Mouse (Mus musculus) cerebellum, adult 11 months (tissue): ENCODE measurements around the gene Cxcl9.
A peak's percentile ranks its signal among the peaks of the same experiment; 100 is the strongest.

ENCODE experiments used
- DNase-seq: peaks from one replicate; pipeline ENCODE4 v3.0.0; 2022

Gene Cxcl9

GRCm38 (mm10) chr5:92332359-92332840 lies 4.5 kb upstream of the Cxcl9 start:
- no peak for DNase-seq

GRCm38 (mm10) chr5:92331635-92332338 lies 3.9 kb upstream of the Cxcl9 start, which contains the start of gene Art3:
Art3 (plus strand) TSS chr5:92331827.
- DNase-seq, result no peak

- no peak for DNase-seq
These were observed 3.2 kb upstream of the Cxcl9 start for GRCm38 (mm10) chr5:92331122-92331521.

GRCm38 (mm10) chr5:92327367-92327766 lies 512 bp downstream of the Cxcl9 start:
- DNase-seq, result no peak

GRCm38 (mm10) chr5:92323264-92323663 lies 4.6 kb downstream of the Cxcl9 start:
- no peak for DNase-seq

GRCm38 (mm10) chr5:92322612-92323011 lies 5.3 kb downstream of the Cxcl9 start:
- DNase-seq, result no peak

GRCm38 (mm10) chr5:92321631-92322400 lies 6.1 kb downstream of the Cxcl9 start:
- DNase-seq, result no peak

GRCm38 (mm10) chr5:92318596-92318995 lies 9.3 kb downstream of the Cxcl9 start:
- no peak for DNase-seq

GRCm38 (mm10) chr5:92318119-92318518 lies 9.8 kb downstream of the Cxcl9 start:
- DNase-seq, result no peak

GRCm38 (mm10) chr5:92313776-92314175 lies 14.1 kb downstream of the Cxcl9 start:
- no peak for DNase-seq

- peak; percentile 79 for DNase-seq
These were observed 15.7 kb downstream of the Cxcl9 start for GRCm38 (mm10) chr5:92312046-92312715.

- DNase-seq, result peak; percentile 89
These were observed 18.0 kb downstream of the Cxcl9 start, which contains the start of gene Sdad1 for GRCm38 (mm10) chr5:92309681-92310511. Sdad1 (minus strand) TSS chr5:92310479.

GRCm38 (mm10) chr5:92304291-92304690 lies 23.6 kb downstream of the Cxcl9 start:
- DNase-seq, result no peak

- DNase-seq, result no peak
These were observed 25.6 kb downstream of the Cxcl9 start for GRCm38 (mm10) chr5:92302149-92302840.

GRCm38 (mm10) chr5:92294525-92294924 lies 33.4 kb downstream of the Cxcl9 start:
- DNase-seq, result no peak

GRCm38 (mm10) chr5:92291652-92292414 lies 36.0 kb downstream of the Cxcl9 start:
- no peak for DNase-seq

GRCm38 (mm10) chr5:92287840-92288239 lies 40.0 kb downstream of the Cxcl9 start:
- no peak for DNase-seq

- DNase-seq, result no peak
These were observed 44.8 kb downstream of the Cxcl9 start for GRCm38 (mm10) chr5:92283107-92283506.

GRCm38 (mm10) chr5:92282571-92282970 lies 45.3 kb downstream of the Cxcl9 start:
- no peak for DNase-seq

GRCm38 (mm10) chr5:92278942-92279537 lies 48.8 kb downstream of the Cxcl9 start:
- DNase-seq, result no peak
